Comparison of ENCODE assay signal across 10 mouse cellular contexts in genomic region chr14:61138727-61139067, GRCm38 (mm10). TPM values are rescaled to one million over a fixed set of nuclear protein-coding genes. Genes with fewer than 3 reads are reported as not detected.
DNase-seq lines count a peak whose midpoint lies in the region; ATAC-seq and TF ChIP-seq lines count a peak whose summit lies in the region.
"Had no signal": no experiment of that assay in that cellular context is flagged by ENCODE, and none has a peak within 500 bp of the region (broad histone marks: within the 10 kb centered on the region; RNA-seq: fewer than 3 reads in every experiment).

No protein-coding gene starts in this region.

- ATAC-seq in liver, embryonic 13.5 days (ENCODE audit: low read depth) = no peak

- no peak for TF ChIP-seq CTCF in gastrocnemius, adult 2 months (IDR thresholded peaks at IDR 0.05)
- no peak for TF ChIP-seq CTCF in testis, adult 2 months (IDR thresholded peaks at IDR 0.05; ENCODE audit: control insufficient read depth, insufficient read depth, insufficient replicate concordance, low read depth, low read length)

- intact Hi-C loops in gastrocnemius, adult 2 months (cut with DNase I) = no loop called here

- H3K4me1 ChIP-seq in testis, adult 2 months (ENCODE audit: control insufficient read depth, insufficient read depth, low read length) = peaks cover 2% of the 10 kb centered on the region; the same call in 1 of the 2 replicates
- H3K4me1 ChIP-seq in liver, embryonic 13.5 days (replicated peaks) = no peaks in the 10 kb centered on the region

- peak overlapping the region; percentile 40 for H3K4me2 ChIP-seq in liver, embryonic 13.5 days

- peak overlapping the region; percentile 87 for H3K27ac ChIP-seq in gastrocnemius, adult 2 months
- H3K27ac ChIP-seq in testis, adult 2 months (ENCODE audit: control insufficient read depth, insufficient read depth, low read depth, low read length) = no peak overlapping the region
- H3K27ac ChIP-seq in liver, embryonic 13.5 days = no peak overlapping the region

- 25% methylated on average over 8 of the region's 8 CpGs for WGBS in liver, embryonic 13.5 days (ENCODE audit: insufficient replicate concordance)

- H3K36me3 ChIP-seq in testis, adult 2 months (ENCODE audit: control insufficient read depth, insufficient read depth, low read length) = no peaks in the 10 kb centered on the region
- H3K36me3 ChIP-seq in liver, embryonic 13.5 days = no peaks in the 10 kb centered on the region

- no peak for TF ChIP-seq POLR2A in testis, adult 2 months (IDR thresholded peaks at IDR 0.05; ENCODE audit: control insufficient read depth, low read depth, low read length)

- no peak for DNase-seq in gastrocnemius, adult 2 months
- DNase-seq in gastrocnemius, postnatal 25 days = no peak
- DNase-seq in testis, postnatal 14 days (ENCODE audit: low spot score) = no peak
- DNase-seq in liver, embryonic 13.5 days = no peak
- no peak for DNase-seq in left cerebral cortex, adult 11 months (ENCODE audit: low spot score)
- DNase-seq in thymus, adult 18-20 months = no peak
- DNase-seq in adrenal gland, postnatal 4 days (ENCODE audit: low spot score in 2 of 2) = no peak
- DNase-seq: adrenal gland, adult 8-10 months; lung, postnatal 36 days had no signal

- H3K4me3 ChIP-seq in gastrocnemius, adult 2 months = peak overlapping the region; percentile 80
- H3K4me3 ChIP-seq in testis, adult 2 months (ENCODE audit: control insufficient read depth, low read depth, low read length) = peak overlapping the region; percentile 12
- peak overlapping the region; percentile 26 for H3K4me3 ChIP-seq in liver, embryonic 13.5 days (replicated peaks)

- no peak overlapping the region for H3K9ac ChIP-seq in liver, embryonic 13.5 days

- H3K27me3 ChIP-seq in testis, adult 2 months (ENCODE audit: control insufficient read depth, insufficient read depth, low read length) = no peaks in the 10 kb centered on the region
- H3K27me3 ChIP-seq in liver, embryonic 13.5 days = peaks cover 31% of the 10 kb centered on the region

- no peaks in the 10 kb centered on the region for H3K9me3 ChIP-seq in liver, embryonic 13.5 days (replicated peaks)

RNA-seq across cellular contexts. Expression of gene Sacs, which starts 0.4 kb away (rescaled TPM):
- 10 to 100 TPM in 1 of 2 experiments, 1 to 10 TPM in 1; 8.3 to 17.9 TPM for total RNA-seq in gastrocnemius, adult 2 months (2021)
- total RNA-seq in gastrocnemius, postnatal 25 days (2021) = 10 to 100 TPM; 15.8 to 17.2 TPM
- polyA plus RNA-seq in testis, adult 2 months (2012; rRNA removed) = 1.1 and 1.3 TPM in 2 replicates
- polyA plus RNA-seq in liver, embryonic 13.5 days (2015; fragmentation: Nextera tagmentation; extraction: Ambion mirVana) = 1.3 and 1.4 TPM in 2 replicates
- 10 to 100 TPM; 12.6 to 12.9 TPM for total RNA-seq in adrenal gland, postnatal 4 days (2021)

Comparison
In these comparisons a context has a peak if more than half of its experiments do, and no peak if none do; other contexts are left out.
1. H3K4me3 ChIP-seq: peak in every context shown above with its lines; median percentile 80 in gastrocnemius, adult 2 months; 26 in liver, embryonic 13.5 days; 12 in testis, adult 2 months.